8 mouse cellular contexts compared by ENCODE assay signal in the genomic region with DNA sequence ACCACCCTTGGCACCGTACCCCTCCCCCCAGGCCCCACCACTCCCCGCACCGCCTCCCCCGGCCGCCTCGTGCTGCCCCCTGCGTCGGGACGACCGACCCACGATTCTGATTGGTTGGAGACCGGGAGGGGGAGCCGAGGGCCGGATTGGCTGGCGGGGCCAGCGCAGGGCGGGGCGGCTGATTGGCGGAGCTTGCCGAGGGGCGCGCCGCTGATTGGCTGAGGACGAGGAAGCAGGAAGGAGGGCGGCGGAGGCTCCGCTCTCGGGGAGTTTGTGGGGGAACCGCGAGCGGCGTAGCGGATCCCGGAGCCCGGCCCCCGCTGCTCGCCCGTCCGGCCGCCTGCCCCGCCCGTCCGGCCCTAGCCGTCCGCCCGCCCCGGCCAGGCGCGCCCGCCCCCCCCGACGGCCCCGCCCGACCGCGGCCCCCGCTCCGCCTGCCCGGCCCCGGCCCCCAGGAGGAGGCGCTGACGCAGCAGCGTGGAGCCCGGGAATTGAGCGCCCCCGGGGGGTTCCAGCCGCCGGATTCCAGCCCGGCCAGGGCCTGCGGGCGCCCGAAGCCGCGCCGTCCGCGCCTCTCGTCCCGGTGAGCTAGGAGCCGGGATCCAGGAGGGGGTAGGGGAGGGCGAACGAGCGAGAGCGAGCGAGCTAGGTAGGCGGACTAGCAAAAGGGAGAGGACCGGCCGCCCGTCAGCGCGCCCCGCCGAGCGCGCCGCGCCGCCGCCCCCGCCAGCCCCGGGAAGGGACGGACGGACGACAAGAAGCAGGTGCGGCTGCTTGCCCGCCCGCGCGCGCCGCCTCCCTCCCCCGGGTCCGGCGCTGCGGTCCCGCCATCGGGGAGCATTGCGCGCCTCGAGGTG. TPM values are rescaled to one million over a fixed set of nuclear protein-coding genes. Genes with fewer than 3 reads are reported as not detected.
DNase-seq lines count a peak whose midpoint lies in the region; ATAC-seq lines count a peak whose summit lies in the region.

No protein-coding gene starts in this region.

- peak; percentile 77 for ATAC-seq in inflammation-experienced regulatory T-cells, adult 6 months

- DNase-seq in adrenal gland, adult (ENCODE audit: inconsistent age in 2 of 2, low spot score in 1 of 2) = peak; percentile 99
- peak; percentile 95 for DNase-seq in embryo, embryonic 10.5 days (ENCODE audit: low spot score)
- DNase-seq in gastrocnemius, postnatal 14 days = peak; percentile 98
- DNase-seq in left cerebral cortex, postnatal 14 days (ENCODE audit: low spot score in 2 of 2) = peak; percentile 97 to 98
- peak; percentile 95 for DNase-seq in mesoderm, embryonic 11.5 days (ENCODE audit: low read depth, low spot score)
- DNase-seq in right cerebral cortex, postnatal 36 days (ENCODE audit: low spot score in 2 of 2) = peak; percentile 95 to 96
- peak; percentile 98 for DNase-seq in yolk sac, embryonic 10.5 days (ENCODE audit: low spot score)

- intact Hi-C loops in gastrocnemius, postnatal 14 days (cut with DNase I; ENCODE audit: low total_unique reads) = loop anchor here (5.0 kb wide), 1 partner anchor 71 kb away; no protein-coding TSS in a partner anchor
- intact Hi-C loops in left cerebral cortex, postnatal 14 days (cut with DNase I) = loop anchor here (1.0 kb wide), 1 partner anchor 71 kb away; no protein-coding TSS in a partner anchor

RNA-seq across cellular contexts. Expression of gene Bahd1, which starts 1.2 kb away (rescaled TPM):
- total RNA-seq in gastrocnemius, postnatal 14 days (2021) = 1 to 10 TPM; 4.9 to 5.0 TPM
- 1 to 10 TPM; 2.2 to 4.6 (median 4.6) TPM for polyA plus RNA-seq in inflammation-experienced regulatory T-cells, adult 6 months (2017; shearing (Covaris generic))
- 10 to 100 TPM; 35.8 to 37.5 TPM for total RNA-seq in left cerebral cortex, postnatal 14 days (2021)

RNA-seq across cellular contexts. Expression of gene Chst14, which starts 24.9 kb away (rescaled TPM):
- 1 to 10 TPM; 5.8 to 6.2 TPM for total RNA-seq in gastrocnemius, postnatal 14 days (2021)
- polyA plus RNA-seq in inflammation-experienced regulatory T-cells, adult 6 months (2017; shearing (Covaris generic)) = 1 to 10 TPM; 1.1 to 1.6 (median 1.5) TPM
- total RNA-seq in left cerebral cortex, postnatal 14 days (2021) = 1 to 10 TPM; 2.3 to 2.4 TPM

RNA-seq across cellular contexts. Expression of gene Ivd, which starts 39.6 kb away (rescaled TPM):
- 10 to 100 TPM; 68.8 to 85.3 TPM for total RNA-seq in gastrocnemius, postnatal 14 days (2021)
- 10 to 100 TPM; 33.1 to 71.6 (median 60.8) TPM for polyA plus RNA-seq in inflammation-experienced regulatory T-cells, adult 6 months (2017; shearing (Covaris generic))
- total RNA-seq in left cerebral cortex, postnatal 14 days (2021) = 10 to 100 TPM; 68.4 to 69.9 TPM

Comparison
In these comparisons a context has a peak if more than half of its experiments do, and no peak if none do; other contexts are left out.
1. Peak in every context shown above with its lines: DNase-seq and ATAC-seq.
2. RNA of gene Bahd1, which starts 1.2 kb away (total RNA-seq): 35.8 to 37.5 TPM in left cerebral cortex, postnatal 14 days; 4.9 to 5.0 TPM in gastrocnemius, postnatal 14 days; every median in the first group is over 4 times any median in the second.